Mouse (Mus musculus): ENCODE measurements at regions not wholly inside any gene's neighbourhood (a gene's known extent, or its start where the extent isn't known, plus 50 kb on each side); places are given as distances from the start of the nearest gene placed in this dataset.

DNA sequence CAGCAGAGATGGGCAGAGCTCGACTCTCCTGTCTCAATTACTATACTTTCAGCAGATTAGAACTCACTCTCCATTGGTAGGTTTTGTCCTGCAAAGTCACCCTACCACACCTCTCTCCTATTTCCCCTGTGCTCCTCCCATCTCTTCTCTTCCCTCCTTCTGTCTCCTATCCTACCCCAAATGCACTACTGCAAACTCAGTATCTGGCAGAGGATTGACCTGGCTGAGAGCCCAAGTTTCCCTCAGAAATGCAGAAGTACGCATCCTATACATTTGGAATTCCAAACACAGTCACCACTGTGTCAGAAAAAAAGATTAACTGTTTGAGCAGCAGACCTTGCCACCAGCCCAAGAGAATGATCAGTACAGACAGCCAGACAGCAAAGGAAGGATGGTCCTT is 163.4 kb downstream of the Rpl10-ps3 start:
- 66% methylated on average over 2 of the region's 2 CpGs for WGBS
- no peaks in the 10 kb centered on the region for H3K9me3 ChIP-seq
- no peak overlapping the region for H3K9ac ChIP-seq (replicated peaks)
- no peak overlapping the region for H3K4me3 ChIP-seq
- H3K4me1 ChIP-seq, result no peaks in the 10 kb centered on the region
- H3K36me3 ChIP-seq, result no peaks in the 10 kb centered on the region
- no peak overlapping the region for H3K4me2 ChIP-seq (replicated peaks)
- no peaks in the 10 kb centered on the region for H3K27me3 ChIP-seq
- H3K27ac ChIP-seq (replicated peaks), result no peak overlapping the region
- ATAC-seq (replicated peaks), result no peak

DNA sequence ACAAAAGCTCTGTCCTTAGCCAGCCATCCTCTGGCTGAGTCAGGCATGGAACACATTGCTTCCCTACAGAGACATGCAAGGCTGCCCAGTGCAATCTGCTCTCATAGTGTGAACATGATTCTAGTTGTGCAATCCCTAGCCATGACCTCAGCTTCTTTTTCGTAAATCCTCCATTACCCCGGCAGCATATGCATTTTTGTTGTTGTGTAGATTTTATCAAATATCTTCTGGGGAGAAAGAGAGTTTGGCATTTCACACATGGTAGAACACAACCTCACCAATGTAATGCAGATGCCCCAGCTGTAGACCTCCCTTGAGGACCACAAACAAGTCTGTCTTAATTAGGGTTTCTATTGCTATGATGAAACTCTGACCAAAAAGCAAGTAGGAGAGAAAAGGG is 168.6 kb downstream of the Rpl10-ps3 start:
- H3K9ac ChIP-seq (replicated peaks), result no peak overlapping the region
- 95% methylated on average over 2 of the region's 2 CpGs for WGBS
- H3K4me2 ChIP-seq (replicated peaks), result no peak overlapping the region
- H3K4me1 ChIP-seq, result peaks cover 4% of the 10 kb centered on the region
- H3K27me3 ChIP-seq, result no peaks in the 10 kb centered on the region
- ATAC-seq (replicated peaks), result no peak
- H3K36me3 ChIP-seq, result no peaks in the 10 kb centered on the region
- H3K4me3 ChIP-seq, result no peak overlapping the region
- H3K27ac ChIP-seq (replicated peaks), result no peak overlapping the region
- no peaks in the 10 kb centered on the region for H3K9me3 ChIP-seq

DNA sequence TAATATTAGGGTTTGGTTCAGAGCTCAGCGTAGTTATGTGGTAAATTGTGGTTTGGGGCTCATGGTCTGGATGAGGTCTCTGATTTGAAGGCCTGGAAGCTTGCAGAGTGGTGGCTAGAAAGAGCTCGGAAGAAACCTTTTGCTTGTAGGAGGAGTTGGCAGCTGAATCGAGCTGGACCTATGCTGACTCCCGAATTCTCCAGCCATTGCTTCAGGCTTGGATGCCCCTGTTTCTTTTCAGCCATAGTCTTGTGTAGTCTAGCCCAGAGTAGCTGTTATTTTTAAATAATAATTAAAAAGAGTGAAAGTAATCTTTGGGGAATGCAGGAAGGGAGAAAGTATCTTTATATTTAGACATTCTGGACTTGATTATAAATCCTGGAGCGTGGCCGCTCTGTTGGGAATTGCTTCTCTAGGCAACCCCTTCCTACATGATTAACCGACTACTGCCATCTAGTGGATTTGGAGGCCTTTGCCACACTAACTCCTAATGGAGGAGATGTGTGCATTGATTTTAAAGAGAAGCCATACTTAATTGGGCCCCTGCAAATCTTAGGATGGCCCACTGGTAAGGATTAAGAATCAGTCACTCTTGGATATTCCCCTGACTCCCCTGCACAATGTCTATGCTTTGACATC is 172.8 kb downstream of the Rpl10-ps3 start:
- H3K4me2 ChIP-seq (replicated peaks), result 0 out of 2 replicates have a peak overlapping the region, but pooled peaks have one; percentile 16
- no peaks in the 10 kb centered on the region for H3K9me3 ChIP-seq
- peak; percentile 80 for ATAC-seq (replicated peaks)
- H3K36me3 ChIP-seq, result no peaks in the 10 kb centered on the region
- H3K4me1 ChIP-seq, result peaks cover 4% of the 10 kb centered on the region
- no peak overlapping the region for H3K27ac ChIP-seq (replicated peaks)
- no peaks in the 10 kb centered on the region for H3K27me3 ChIP-seq
- 33% methylated on average over 7 of the region's 7 CpGs for WGBS
- no peak overlapping the region for H3K9ac ChIP-seq (replicated peaks)
- no peak overlapping the region for H3K4me3 ChIP-seq

DNA sequence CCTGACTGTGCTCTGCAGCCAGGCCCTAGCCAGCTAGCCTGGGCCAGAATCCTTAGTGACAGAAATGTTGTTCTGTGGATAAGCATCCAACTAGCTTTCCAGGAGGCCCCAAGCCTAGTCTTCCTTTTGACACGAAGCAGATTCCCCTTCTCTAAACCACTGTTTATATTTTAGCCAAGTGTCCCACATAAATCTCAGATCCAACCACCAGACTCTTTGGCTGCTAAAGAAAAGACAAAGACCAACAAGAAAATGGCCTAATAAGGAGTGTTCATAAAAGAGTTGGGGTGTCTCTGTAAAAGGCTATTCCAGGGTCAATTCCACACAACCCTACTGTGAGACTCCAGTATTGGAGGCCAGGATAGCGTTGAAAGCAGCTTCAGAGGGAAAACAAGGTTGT is 173.6 kb downstream of the Rpl10-ps3 start:
- no peak overlapping the region for H3K9ac ChIP-seq (replicated peaks)
- no peaks in the 10 kb centered on the region for H3K9me3 ChIP-seq
- no peak overlapping the region for H3K4me3 ChIP-seq
- H3K36me3 ChIP-seq, result no peaks in the 10 kb centered on the region
- H3K27ac ChIP-seq (replicated peaks), result no peak overlapping the region
- no peak for ATAC-seq (replicated peaks)
- H3K4me1 ChIP-seq, result peaks cover 4% of the 10 kb centered on the region
- 80% methylated on average over 2 of the region's 2 CpGs for WGBS
- H3K4me2 ChIP-seq (replicated peaks), result no peak overlapping the region
- no peaks in the 10 kb centered on the region for H3K27me3 ChIP-seq

DNA sequence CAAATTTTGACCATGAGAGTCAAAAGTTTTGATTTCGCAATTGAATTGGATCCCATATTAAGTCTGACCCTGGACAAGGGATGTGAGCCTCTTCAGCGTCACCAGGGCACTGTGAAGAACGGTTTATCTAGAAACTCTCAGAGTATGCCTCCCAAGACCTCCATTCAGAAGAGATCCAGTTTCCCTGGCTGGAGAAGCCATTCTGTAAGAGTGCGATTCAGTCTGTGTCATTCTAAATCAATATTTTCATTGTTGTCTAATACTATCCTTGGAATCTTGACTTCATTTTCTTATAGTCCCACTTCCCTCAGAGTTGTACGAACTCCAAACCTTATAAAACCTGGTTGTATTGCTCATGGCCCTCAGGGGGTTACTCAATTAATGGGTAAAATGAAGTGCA is 174.1 kb downstream of the Rpl10-ps3 start:
- no peak overlapping the region for H3K4me3 ChIP-seq
- no peak overlapping the region for H3K27ac ChIP-seq (replicated peaks)
- H3K27me3 ChIP-seq, result no peaks in the 10 kb centered on the region
- 92% methylated on average over 5 of the region's 5 CpGs for WGBS
- H3K4me1 ChIP-seq, result peaks cover 4% of the 10 kb centered on the region
- no peaks in the 10 kb centered on the region for H3K36me3 ChIP-seq
- no peak for ATAC-seq (replicated peaks)
- no peaks in the 10 kb centered on the region for H3K9me3 ChIP-seq
- H3K9ac ChIP-seq (replicated peaks), result no peak overlapping the region
- no peak overlapping the region for H3K4me2 ChIP-seq (replicated peaks)

DNA sequence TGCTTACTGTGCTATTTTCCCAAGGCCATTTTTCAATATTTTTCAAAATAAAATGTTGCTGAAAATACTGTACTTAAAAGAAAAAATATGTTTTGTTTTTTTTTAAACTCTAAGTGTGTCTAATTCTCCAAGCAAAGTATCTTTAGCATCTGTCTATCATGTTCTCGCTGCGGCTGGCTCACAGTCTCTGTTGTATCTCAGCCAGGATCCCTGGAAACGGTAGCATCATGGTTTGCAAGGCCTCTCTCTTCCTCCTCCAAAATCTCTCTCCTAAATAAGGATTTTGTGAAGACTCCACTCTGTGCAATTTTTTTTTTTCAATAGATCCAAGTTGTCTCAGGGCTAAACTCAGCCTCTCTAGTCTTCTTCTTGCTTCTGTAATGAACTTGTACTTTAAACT is 190.2 kb downstream of the Rpl10-ps3 start:
- Histone ChIP-seq H3K36me3 (no peaks in the 10 kb centered on the region), H3K9ac (replicated peaks) (no peak overlapping the region), H3K27me3 (no peaks in the 10 kb centered on the region), H3K4me1 (no peaks in the 10 kb centered on the region), H3K9me3 (no peaks in the 10 kb centered on the region), H3K4me3 (no peak overlapping the region), H3K4me2 (replicated peaks) (no peak overlapping the region), H3K27ac (replicated peaks) (0 out of 2 replicates have a peak overlapping the region, but pooled peaks have one; percentile 2)
- WGBS, result 76% methylated on average over 3 of the region's 3 CpGs
- no peak for ATAC-seq (replicated peaks)

DNA sequence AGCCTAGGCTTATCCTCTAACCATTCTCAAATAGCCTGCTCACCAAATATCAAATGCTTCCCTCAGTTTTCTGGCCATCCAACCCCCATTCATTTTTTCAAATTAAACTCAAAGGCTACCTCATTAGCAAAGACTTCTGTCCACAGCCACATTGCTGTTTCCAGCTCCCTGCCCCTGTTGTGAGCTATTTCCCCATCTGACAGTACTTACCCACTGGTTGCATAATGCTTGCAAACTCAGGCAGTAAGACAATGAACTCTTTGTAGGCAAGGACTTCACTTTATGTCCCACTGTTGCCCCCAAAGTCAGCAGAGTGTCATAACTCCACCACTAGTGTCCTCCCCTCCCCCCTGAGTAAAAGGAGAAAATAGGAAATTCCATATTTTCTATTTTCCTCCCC is 194.7 kb downstream of the Rpl10-ps3 start:
- H3K36me3 ChIP-seq, result no peaks in the 10 kb centered on the region
- no peaks in the 10 kb centered on the region for H3K4me1 ChIP-seq
- H3K27ac ChIP-seq (replicated peaks), result no peak overlapping the region
- no peaks in the 10 kb centered on the region for H3K9me3 ChIP-seq
- no peak overlapping the region for H3K4me3 ChIP-seq
- no peak overlapping the region for H3K9ac ChIP-seq (replicated peaks)
- ATAC-seq (replicated peaks), result no peak
- no peaks in the 10 kb centered on the region for H3K27me3 ChIP-seq
- no peak overlapping the region for H3K4me2 ChIP-seq (replicated peaks)

DNA sequence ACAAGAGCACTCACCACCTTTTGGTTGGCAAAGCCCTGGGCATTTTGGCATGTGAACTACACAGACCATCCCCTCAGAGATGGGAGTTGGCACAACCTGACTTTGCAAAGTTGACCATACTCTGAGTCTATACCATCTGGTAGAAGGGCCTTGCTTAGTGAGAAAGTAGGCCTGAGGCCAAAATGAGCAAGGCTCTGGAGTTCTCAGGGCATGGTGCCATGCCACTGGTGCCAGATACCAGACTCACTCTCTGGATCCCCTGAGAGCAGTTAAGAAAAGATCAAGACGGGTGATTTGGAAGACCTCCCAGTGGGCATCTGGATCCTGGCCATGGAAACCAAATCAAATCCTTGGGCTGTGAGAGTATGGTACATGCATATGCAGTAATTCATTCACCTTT is 202.0 kb downstream of the Rpl10-ps3 start:
- 26% methylated on average over 1 of the region's 1 CpGs for WGBS
- ATAC-seq (replicated peaks), result peak; percentile 66
- no peak overlapping the region for H3K4me2 ChIP-seq (replicated peaks)
- H3K36me3 ChIP-seq, result no peaks in the 10 kb centered on the region
- no peak overlapping the region for H3K4me3 ChIP-seq
- H3K27ac ChIP-seq (replicated peaks), result no peak overlapping the region
- H3K9me3 ChIP-seq, result no peaks in the 10 kb centered on the region
- peaks cover 37% of the 10 kb centered on the region for H3K4me1 ChIP-seq
- no peak overlapping the region for H3K9ac ChIP-seq (replicated peaks)
- no peaks in the 10 kb centered on the region for H3K27me3 ChIP-seq

DNA sequence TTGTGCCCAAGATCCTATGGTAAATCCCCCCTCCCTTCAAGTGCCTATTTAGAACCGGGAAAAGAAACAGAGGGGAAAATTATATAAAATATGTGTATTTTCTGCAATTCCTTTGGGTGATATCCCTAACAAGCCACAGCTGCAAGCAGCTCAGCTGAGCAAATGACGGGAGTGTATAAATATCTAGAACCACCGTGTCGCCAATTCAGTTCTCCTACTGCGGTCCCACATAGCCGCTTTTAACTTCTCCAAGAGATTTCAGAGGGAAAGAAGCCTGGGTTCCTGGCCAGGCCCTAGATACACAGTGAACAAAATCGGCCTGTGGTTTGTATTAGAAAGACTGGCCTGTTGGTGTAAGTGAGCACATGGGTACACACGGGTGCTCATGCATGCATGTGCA is 202.7 kb downstream of the Rpl10-ps3 start:
- 88% methylated on average over 8 of the region's 8 CpGs for WGBS
- Histone ChIP-seq H3K9me3 (no peaks in the 10 kb centered on the region), H3K4me2 (replicated peaks) (no peak overlapping the region), H3K9ac (replicated peaks) (no peak overlapping the region), H3K27me3 (no peaks in the 10 kb centered on the region), H3K4me1 (peaks cover 37% of the 10 kb centered on the region), H3K36me3 (no peaks in the 10 kb centered on the region), H3K27ac (replicated peaks) (no peak overlapping the region), H3K4me3 (no peak overlapping the region)
- ATAC-seq (replicated peaks), result no peak

DNA sequence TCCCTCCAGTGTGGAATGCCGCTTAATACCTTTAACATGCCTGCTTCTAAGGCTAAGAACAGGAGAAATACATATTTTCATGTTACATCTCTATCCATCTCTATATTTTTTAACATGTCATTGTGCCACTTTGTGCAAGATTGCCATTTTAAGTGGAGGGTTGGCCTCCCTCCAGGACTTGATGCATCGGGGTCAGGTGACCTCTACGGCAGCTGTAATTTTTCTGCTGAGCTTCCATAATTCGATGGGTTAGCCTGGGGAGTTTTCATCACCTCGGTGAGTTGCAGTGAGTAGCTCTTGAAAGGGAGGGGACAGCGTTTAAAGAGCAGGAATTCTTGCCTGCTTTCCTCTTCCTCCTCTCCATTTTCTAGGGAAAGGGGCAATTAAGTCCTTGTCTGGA is 203.6 kb downstream of the Rpl10-ps3 start:
- Histone ChIP-seq H3K36me3 (no peaks in the 10 kb centered on the region), H3K27ac (replicated peaks) (no peak overlapping the region), H3K4me3 (no peak overlapping the region), H3K9ac (replicated peaks) (no peak overlapping the region), H3K9me3 (no peaks in the 10 kb centered on the region), H3K27me3 (no peaks in the 10 kb centered on the region), H3K4me1 (peaks cover 42% of the 10 kb centered on the region), H3K4me2 (replicated peaks) (no peak overlapping the region)
- ATAC-seq (replicated peaks), result no peak
- WGBS, result 63% methylated on average over 6 of the region's 6 CpGs

DNA sequence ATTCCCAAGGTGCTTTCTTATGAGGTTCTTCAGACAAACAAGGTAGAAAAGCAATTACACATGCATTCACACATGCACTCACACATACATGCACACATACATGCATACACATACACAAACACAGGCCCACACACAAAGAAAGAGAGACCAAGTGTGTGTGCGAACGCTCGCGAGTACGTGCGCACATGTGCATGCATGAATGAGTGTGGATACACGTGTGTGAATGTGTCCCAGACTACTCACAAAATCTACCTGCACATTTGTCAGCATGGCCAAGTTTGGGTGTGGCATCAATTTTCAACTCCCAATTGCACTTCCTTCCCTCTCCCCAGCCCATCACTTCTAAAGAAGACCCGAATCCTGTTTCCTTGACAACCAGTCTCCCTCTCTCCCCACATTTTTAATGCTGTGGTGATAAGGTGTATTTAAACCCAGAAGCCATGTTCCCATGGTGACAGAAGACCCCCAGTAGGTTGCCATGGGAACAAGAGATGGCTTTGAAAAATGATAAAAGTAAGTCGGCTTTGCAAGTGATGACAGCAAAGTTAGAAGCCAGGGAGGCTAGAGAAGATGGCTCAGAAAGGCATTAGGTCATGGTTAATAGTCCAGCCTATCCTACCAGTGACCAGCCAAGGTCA is 206.3 kb downstream of the Rpl10-ps3 start:
- no peaks in the 10 kb centered on the region for H3K36me3 ChIP-seq
- H3K9ac ChIP-seq (replicated peaks), result no peak overlapping the region
- ATAC-seq (replicated peaks), result peak; percentile 76
- peaks cover 44% of the 10 kb centered on the region for H3K4me1 ChIP-seq
- 80% methylated on average over 9 of the region's 9 CpGs for WGBS
- no peaks in the 10 kb centered on the region for H3K9me3 ChIP-seq
- H3K27ac ChIP-seq (replicated peaks), result peak overlapping the region; percentile 49
- H3K4me3 ChIP-seq, result no peak overlapping the region
- H3K4me2 ChIP-seq (replicated peaks), result no peak overlapping the region
- H3K27me3 ChIP-seq, result no peaks in the 10 kb centered on the region

DNA sequence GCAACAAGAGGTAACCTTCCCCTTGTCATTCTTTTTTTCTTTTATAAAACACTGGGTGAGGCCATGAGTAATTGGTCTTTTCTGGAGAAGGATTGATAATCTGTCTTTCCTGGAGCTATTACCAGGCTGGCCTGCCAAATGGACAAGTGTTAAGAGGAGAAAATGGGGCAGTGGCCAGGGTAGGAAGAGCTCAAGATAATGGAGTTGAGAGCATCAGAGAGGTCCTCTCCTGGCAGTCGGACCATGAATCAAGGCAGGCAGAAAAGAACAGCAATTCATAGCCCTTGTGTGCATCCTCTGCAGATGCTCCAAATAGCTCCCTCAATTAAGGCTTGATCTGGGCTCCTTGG is 208.2 kb downstream of the Rpl10-ps3 start:
- H3K27ac ChIP-seq (replicated peaks), result no peak overlapping the region
- H3K36me3 ChIP-seq, result no peaks in the 10 kb centered on the region
- H3K4me3 ChIP-seq, result no peak overlapping the region
- H3K9me3 ChIP-seq, result no peaks in the 10 kb centered on the region
- H3K9ac ChIP-seq (replicated peaks), result no peak overlapping the region
- ATAC-seq (replicated peaks), result no peak
- no peaks in the 10 kb centered on the region for H3K27me3 ChIP-seq
- WGBS, result 90% methylated on average over 1 of the region's 1 CpGs
- peaks cover 31% of the 10 kb centered on the region for H3K4me1 ChIP-seq
- no peak overlapping the region for H3K4me2 ChIP-seq (replicated peaks)

Data from forebrain, embryonic 15.5 days (tissue).